Mouse (Mus musculus) retina, postnatal 7 days (tissue): ENCODE measurements around the gene Dync2li1.

Source experiments
- DNase-seq: peaks from one replicate; pipeline ENCODE4 v3.0.0-alpha.2; 2012; ENCODE audit warnings: low read depth, low spot score

The Dync2li1 gene

DNA sequence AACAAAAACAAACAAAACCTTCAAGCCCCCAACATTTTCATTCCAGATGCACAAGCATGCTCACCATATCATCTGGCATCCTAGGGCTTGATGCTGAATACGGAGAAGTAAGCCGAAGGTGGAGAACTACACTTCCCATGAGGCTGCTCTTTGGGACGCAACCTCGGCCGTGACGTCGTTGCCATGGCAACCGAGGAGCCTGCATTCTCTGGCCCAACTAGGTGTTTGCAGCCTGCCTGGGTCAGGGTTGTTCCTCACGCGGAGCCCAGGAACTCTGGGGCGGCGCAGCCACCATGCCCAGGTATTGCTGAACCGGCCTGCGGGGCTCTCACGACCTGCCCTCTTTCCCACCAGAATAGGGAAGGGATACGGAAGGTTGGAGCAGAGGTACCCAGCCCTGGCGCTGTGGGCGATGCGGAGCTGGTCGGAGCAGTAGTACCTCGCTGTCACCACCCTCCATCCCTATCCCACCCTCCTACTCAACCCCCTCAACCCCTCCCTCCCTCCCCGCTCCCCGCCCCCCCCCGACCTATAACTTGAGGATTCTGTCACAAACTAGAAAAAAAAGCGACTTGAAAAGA lies at the start of gene Dync2li1:
Gene Dync2li1, plus strand, starts transcription at position 221 of the 581 bp plus-strand sequence.
- DNase-seq: peak; percentile 92

DNA sequence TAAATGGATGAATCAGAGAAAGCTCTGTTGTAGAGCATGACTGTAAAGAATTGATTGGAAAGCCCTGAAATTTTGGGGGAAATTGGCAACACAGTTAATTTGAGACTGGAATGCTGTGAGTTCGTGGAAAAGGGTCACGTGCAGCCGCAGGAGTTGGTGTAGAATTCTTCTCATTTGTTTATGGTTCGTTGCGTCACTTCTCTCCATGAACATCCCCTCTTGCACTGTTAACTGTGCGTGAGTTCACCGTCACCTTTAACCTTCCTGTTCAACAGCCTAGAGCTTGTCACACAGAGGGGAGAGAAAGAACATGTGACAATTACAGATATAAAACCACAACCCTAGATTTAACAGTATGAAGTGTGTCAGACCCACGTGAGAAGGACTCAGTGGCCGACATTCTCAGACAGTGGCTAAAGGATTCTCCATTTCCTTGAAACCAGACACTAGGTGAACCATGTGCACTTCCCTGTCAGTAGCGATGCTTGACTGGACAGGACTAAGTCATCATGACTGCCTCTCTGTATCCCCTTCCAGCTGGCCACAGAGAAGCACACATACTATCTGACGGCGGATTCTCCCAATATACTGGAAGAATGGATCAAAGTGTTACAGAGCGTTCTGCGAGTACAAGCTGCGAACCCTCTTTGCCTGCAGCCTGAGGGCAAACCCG lies 49.5 kb upstream of the Dync2li1 start:
- DNase-seq: no peak

DNA sequence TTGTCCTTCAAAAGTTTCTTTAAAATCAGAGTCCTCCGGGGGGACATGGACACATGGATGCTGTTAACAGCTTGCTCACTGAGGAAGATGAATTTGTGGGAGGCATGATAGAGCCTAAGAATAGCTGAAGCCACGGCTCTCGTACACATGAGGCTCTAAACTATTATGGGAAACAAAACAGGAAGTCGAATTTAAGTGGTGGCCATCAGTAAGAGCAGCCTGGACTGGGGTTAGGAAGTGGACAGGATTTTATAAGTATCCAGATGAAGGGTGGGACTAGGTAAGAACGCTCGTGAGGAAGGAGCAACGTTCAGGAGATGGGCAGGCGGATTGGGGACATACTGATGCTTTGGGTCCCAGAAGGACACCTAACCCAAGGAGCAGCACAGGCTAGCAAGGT lies 47.0 kb upstream of the Dync2li1 start:
- DNase-seq: no peak

DNA sequence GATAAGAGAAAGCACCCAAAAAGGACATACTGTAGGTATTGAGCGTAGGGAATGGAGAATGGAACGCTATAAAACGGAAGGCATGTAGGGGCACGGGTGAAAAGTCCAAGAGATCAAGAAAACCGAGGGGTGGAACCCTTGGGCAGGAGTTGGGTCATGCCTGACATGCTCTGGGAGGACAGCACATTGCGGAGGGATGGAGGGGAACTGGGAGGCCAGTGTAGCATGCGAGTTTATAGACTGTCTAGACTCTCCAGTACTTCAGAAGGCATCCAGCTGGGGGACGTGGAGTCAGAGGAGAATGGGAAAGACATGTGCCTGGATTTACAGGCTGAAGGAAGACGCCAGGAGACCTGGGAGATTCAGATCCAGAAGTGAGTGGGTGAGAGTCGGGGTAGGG lies 46.5 kb upstream of the Dync2li1 start:
- DNase-seq: no peak

DNA sequence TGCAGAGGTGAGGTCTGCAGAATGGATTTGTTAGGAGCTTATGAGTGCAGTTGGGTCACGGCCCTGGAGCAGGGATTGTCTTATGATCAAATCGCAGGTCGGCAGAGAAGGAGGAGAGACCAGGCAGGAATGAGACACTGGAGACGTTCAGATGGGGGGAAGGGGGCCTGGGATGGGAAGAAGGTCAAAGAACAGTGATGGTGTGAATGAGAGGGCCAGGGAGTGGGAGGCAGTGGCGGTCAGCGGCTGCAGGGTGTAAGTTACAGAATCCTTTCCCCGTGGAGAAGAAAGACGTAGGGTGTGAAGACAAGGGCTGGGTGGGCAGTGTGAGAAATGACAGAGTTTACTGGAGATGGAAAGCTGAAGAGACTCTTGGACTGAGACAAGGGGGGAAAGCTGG lies 45.5 kb upstream of the Dync2li1 start:
- no peak for DNase-seq

DNA sequence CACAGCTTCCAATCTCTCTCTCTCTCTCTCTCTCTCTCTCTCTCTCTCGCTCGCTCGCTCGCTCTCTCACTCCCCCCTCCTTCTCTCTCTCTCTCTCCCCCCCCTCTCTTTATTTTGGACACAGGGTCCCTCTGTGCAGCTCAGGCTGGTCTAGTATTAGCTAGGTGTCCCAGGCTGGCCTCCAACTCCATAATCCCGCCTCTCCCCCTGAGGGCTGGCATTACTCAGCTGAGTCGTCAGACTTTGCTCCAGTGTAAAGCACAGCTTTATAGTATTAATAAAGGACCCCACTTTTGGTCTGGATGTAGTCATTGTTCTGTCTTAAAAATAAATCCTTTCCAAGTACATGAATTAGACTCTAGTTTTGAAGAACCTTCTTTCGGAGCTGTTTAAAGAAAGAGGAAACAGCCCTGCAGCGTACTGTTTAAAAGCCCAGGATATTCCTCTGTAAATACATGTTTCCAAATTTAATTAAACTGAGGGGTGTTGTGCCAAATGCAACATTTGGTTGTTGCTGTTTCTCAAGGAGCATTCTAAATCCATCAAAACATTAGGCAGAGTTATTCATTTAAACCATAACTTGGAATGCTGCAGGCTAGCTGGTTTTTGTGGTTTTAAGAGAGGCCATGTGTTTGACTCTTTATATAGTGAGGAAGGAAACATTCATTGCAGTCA lies 44.4 kb upstream of the Dync2li1 start:
- no peak for DNase-seq

DNA sequence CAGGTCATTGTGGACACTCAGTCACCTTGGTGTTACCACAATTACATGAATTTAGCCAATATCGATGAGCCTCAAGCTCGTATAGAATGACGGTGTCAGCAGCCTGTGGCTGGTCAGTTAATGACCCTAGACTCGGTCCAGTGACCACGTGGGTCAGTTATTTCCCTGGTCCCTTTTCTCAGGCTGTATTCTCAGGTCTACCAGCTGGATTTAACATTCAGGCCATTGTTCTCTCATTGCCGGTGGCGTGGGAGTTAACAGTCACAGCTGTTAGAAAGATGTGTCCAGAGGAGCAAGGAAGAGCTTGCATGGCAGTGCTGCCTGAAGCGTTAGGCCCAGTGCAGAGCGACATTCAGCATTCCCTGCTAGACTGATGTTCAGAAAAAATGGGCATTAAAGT lies 42.2 kb upstream of the Dync2li1 start:
- no peak for DNase-seq

DNA sequence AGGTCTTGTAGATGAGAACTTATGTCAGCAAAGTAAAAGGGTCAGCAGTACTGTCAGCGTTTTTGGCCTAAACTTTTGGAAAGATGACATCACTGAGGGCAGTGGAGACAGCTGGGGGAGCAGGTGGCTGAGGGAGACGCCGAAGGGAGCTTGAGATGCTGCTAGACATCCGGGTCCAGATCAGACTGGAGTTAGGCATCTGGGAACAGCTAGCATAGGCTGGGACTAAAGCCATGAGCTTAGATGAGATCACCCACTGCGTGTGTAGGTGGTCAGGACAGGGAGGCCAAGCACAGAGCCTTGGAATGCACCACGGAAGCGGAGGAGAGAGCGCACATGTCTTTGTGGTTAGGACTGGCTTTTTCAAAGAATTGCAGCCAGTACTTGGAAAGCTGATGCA lies 41.2 kb upstream of the Dync2li1 start:
- no peak for DNase-seq

DNA sequence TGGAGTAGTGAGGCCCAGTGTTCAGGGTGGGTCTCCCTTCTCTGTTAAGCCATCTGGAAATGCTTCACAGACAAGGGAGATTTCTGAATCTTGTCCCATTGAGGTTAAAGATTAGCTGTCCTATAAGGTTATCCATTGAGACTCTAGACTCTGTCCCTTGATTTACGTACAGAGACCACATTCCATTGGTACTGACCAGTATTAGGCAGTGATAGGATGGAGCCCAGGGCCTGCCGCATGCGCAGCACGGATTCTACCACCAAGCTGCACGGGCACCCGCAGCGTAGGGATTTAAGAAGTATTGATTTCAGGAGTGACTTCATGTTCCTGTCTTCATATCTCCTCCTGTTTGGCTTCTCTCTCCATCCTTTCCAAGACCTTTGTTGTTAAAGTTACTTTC lies 36.2 kb upstream of the Dync2li1 start:
- no peak for DNase-seq

DNA sequence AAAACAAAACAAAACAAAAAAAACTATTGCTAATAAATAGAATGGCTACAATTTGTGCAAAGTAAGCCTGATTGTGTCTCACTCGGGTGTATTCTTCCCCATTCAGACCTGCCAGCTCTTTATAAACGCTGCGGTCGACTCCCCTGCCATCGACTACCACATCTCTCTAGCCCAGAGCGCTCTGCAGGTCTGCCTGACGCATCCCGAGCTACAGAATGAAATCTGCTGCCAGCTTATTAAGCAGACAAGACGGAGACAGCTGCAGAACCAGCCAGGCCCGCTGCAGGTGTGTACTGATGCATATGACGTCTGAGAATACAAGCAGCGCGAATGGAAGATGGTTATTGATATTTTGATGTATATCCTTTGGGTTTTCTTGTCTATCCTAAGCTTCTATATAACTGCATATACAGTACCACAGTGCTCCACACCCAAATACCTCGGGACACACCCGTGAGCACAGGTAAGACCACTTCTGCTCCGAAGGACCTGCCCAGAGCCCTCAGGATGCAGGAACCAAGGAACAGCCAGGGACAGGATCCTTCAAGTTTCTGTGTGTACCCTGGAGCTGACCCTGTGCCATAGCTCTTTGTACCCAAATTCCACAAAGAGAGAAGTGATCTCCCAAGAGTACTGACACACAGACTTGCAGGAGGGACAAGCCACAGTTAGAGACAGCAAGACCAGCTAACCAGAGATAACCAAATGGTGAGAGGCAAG lies 34.7 kb upstream of the Dync2li1 start:
- DNase-seq: no peak

DNA sequence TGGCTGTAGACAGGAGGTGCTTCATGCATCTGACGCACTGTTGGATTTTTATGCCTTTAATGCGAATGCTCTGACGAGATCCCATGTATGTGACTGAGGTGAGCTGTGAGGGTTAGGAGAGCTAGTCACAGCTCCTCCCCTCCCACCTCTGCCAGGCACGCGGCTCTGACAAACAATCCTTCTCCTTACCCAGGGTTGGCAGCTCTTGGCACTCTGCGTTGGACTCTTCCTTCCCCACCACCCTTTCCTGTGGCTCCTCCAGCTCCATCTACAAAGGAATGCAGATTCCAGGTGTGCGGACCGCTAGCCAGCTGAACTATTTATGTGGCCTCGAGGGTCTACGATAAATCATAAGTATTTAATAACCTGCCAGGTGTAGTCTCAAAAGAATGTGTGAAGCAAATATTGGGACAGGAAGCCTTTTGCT lies 30.3 kb upstream of the Dync2li1 start:
- DNase-seq: no peak

DNA sequence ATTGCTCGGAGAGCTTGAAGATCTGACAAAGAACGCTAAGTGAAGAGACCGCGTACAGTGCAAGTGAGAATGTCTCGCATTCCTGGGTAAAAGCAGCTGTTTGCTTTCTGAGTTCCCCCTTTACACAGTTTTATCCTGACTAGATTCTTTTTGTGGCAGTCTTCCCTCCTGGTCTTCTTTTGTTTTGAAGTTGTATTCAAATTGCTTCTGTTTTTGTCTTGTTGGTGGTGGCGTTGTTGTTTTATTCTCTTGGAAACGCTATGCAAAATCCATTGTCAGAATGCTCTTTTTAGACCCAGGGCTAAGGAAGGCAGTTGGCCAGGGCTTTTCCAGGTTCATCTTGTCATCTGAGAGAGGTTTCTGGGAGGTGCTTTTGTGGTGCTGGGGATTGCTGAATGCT lies 29.8 kb upstream of the Dync2li1 start:
- no peak for DNase-seq

DNA sequence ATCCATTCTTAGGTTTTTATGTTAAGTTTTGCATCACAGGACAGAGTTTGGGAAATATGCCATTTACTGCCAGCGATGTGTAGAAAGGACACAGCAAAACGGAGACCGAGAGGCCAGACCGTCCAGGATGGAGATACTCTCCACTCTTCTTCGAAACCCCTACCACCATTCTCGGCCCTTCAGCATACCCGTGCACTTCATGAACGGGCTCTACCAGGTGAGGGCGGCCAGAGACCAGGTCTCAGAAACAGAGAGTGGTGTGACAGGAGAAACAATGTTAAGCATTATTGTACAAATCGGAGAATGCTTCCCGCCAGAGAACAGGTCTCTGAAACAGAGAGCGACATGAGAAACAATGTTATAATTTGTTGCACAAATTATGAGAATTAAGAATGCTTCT lies 28.4 kb upstream of the Dync2li1 start:
- no peak for DNase-seq

DNA sequence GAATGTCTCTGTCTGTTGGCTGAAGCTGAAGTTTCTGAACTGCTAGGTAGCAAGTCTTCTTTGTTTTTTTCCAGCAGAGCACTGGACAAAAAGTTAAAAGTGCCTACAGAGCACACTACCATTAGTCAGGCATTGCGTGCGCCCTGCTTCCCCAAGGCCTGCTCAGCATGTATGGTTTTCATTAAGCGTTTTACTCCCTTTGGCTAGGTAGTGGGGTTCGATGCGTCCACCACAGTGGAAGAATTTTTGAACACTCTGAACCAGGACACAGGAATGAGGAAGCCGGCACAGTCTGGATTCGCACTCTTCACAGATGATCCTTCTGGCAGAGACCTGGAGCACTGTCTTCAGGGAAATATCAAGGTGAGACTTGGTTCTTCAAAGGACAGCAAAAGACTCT lies 27.4 kb upstream of the Dync2li1 start:
- DNase-seq: no peak

DNA sequence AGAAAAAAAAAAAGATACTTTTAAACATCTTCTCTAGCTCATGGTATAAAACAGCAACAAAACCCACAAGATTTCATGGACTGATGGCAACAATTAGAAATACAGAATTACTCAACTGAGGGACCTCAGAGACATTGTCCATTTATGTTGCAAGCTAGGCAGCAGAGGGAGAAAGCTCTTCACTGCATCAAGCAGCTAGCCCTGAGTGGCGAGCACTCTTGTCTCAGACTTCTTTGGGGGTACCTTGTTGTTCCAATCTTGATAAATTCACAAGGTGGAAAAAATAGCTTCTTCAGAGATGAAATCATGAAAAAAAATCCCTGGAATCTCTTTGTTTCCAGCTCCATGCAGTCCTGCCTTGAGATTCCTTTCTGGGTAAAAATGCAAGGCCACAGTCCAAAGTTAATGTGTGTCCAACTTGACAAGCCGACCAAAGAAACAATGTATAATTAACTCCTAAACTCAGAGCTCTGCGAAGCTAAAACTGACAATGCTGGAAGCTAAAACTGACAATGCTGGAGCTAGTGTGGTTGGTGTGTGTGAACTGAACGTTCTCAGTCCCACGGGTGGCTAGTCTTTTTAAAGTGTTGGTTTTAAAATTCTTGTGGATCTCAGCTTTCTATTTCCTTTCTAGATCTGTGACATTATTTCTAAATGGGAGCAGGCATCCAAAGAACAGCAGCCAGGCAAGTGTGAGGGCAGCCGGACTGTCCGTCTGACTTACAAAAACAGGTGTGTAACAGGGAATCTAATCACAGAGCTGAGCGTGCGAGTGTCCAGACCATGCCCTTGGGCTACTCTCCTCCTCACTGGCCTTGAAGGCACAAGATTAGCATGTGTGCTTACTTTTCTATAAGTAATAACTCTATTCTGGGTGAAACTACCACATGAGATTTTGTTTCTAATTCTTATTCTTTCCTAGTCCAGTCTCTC lies 26.0 kb upstream of the Dync2li1 start:
- DNase-seq: no peak

DNA sequence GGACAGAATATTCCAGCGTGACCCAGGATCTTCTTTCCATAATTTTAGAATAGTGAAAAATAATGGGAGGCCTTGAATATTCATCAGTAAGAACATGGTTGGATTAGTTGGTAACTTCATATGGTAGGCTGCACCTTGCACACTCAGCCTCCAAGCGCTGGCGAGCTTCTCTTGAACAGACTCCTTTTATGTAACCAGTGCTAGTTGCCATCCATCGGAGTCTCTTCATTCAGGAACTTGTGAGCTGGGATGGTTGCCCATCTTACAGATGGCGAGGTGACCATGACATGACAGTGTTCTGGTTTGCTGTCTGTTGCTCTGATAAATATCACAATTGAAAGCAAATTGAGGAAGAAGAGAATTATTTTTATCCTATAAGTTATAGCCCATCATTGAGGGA lies 24.5 kb upstream of the Dync2li1 start:
- DNase-seq: no peak

DNA sequence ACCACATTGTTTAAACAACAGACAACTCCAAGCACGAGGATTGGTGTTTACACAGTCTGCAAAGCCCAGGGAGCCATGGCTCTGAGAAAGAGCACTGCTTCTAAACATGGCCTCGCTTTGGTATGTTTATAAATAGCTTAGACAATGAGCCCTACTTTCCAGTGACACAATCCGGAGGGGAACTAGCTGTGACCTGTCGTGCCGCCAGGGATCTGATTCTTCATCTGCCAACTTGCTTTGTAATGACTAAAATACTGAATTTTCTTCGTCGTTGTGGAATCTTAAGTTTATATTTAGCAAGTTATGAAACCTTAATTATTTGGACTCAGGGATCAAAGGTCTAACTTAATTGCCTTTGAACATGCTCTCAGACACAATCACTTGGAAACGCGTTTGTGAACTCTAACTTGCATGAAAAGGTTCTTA lies 23.1 kb upstream of the Dync2li1 start:
- DNase-seq: no peak

DNA sequence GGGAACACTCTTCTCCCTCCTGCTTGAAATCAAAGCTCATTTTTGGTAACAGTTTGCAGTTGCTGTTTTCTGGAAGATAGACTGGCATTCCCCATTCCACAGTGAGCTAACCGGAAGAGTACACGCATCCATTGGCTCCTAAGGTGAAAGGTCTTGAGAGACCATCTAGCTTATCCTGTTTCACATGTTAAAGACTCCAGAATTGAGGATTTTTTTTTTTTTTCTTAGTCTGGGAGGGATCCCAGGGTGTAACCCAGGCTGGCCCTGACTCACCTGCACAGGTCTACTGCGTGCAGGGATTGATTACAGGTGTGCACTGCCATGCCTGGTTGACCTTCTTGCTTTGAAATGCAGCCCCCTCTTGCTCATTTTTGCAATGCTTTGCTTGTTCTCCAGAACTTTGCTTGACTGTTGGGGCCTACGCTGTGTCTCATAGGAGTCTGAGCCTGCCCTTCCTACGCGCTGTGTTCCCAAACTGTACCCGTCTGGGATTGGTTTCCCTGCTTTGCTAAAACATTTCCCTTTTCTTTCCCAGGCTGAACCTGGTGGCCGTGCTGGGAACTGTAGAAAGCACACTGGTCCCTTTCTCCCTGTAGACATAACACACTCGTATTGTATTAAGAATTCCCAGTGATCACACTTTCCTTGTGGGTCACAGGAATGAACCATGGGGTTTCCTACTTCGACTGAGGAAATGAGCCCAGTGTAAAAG lies 22.4 kb upstream of the Dync2li1 start:
- DNase-seq: no peak

DNA sequence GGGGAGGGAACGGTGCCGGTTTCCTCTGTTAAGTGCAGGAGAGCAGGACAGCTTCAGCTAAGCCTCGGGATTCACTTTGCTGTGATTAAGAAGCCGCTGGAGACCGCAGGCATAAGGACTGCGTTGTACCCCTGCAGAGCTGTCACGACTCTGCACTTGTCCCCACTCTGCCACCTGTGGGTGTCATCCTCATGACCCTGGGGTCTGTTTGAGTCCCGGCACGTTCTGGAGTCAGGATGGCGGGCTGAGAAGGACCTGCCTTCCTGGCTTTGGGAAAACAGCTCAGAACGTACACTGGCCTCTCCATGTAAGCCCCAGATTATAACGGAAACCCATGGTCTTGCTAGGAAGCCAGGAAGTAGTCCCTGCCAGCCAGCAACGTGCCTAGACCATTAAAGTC lies 19.3 kb upstream of the Dync2li1 start:
- DNase-seq: no peak

DNA sequence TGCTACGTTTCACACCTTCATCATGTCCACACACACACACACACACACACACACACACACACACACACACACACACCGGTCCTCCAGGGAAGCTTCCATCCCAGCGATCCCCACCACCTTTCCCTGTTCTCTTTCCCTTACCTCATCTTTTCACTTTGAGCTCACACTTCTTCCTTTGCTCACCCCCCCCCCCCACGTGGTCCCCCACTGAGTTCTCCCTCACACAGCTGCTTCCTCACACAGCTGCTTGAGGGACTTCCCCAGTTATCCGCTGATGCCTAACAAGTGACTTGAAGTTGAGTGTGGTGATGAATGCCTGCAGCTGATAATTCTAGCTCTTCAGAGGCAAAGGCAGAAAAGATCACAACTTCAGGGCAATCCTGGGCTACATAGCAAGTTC lies 18.7 kb upstream of the Dync2li1 start:
- DNase-seq: no peak

DNA sequence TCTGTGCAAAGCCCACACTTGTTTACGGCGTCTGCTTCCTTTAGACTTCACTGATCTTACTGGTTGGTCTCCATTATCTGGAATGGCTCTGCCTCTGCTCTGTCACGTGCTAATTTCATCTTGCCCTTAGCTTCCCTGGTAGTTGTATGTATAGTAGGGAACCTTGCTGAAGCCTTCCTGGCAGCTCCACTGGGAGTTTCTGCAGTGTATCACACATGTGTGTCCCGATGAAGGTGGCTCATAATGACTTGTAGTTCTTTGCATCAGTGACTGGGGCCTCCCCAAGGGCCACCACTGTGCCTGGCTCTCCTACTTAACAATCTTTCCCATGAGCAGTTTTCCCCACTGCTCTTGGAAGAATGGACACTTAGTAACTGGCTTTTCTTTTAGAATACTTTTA lies 17.7 kb upstream of the Dync2li1 start:
- DNase-seq: no peak
